Mouse (Mus musculus): Measurements from ENCODE around the gene Mrpl42.

Mrpl42 gene

DNA sequence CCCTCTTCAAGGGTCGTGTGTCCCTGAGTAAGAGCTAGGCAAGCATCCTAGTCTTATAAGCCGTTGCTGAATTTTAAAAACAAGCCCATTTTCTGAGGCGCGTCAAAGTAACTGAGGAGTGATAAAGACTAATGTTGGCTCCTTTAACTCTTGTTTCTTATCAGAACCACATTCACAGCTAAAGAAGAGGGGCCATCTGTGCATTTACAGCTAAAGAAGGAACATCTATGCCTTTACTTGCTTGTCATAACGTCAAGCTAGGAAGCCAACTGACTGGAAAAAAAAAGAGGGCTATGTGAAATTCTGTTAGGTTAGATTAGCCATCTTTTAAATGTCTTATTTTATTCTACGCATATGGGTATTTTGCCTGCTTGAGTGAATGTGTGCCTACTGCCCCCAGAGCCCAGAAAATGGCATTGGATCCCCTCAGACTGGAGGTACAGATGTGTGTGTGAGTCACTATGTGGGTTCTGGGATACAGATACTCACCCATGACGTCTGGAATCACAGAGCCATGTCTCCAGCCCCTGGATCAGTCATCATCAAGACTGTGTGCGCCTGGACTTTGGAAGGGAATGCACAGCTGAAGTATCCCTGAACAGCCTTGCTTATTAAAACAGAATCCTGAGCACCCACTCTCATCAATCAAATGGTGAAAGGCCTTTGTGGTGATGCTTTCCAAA, 44.2 kb downstream of the Mrpl42 start:
- DNase-seq = no peak

GRCm38 (mm10) chr10:95456103-95456502, 45.6 kb downstream of the Mrpl42 start:
- DNase-seq = no peak

- no peak for DNase-seq
These were observed 48.5 kb downstream of the Mrpl42 start for GRCm38 (mm10) chr10:95453282-95453681.

GRCm38 (mm10) chr10:95449033-95449432, 52.7 kb downstream of the Mrpl42 start:
- DNase-seq = no peak

GRCm38 (mm10) chr10:95447954-95448353, 53.8 kb downstream of the Mrpl42 start:
- DNase-seq = no peak

- no peak for DNase-seq
These were observed 56.4 kb downstream of the Mrpl42 start for GRCm38 (mm10) chr10:95445104-95446056.

DNA sequence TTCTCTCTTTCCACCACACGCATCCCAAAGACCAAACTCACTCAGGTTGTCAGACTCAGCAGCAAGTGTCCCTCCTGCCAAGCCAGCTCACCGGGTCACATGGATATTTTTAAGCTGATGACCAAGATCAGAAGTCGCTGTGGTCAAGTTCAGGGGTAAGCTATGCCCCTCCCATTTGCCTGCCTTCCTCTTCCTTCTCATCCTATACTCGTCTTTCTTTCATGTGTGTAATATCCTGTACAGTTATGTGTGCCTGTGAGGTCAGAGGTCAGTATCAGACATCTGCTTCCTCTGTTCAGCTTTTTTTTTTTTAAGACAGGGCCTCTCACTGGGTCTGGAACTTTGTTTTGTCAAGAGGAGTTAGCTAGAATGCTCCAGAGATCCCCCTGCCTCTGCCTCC, 59.4 kb downstream of the Mrpl42 start:
- DNase-seq = no peak

DNA sequence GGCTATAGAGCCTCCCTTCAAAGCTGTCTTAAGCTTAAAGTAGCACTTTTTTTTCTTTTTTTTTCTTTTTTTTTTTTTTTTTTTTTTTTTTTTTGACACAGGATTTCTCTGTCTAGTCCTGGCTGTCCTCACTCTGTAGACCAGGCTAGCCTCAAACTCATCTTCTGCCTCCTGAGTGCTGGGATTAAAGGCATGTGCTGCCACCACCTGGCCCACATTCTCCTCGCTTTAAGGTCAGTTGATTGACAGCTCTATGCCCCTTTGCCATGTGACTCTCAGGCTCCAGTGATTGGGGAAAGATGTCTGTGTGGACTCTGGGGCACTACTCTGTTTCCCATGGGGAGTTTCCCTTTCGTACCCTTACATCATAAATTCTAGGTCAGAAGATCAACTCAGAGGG, 61.2 kb downstream of the Mrpl42 start:
- DNase-seq = no peak

DNA sequence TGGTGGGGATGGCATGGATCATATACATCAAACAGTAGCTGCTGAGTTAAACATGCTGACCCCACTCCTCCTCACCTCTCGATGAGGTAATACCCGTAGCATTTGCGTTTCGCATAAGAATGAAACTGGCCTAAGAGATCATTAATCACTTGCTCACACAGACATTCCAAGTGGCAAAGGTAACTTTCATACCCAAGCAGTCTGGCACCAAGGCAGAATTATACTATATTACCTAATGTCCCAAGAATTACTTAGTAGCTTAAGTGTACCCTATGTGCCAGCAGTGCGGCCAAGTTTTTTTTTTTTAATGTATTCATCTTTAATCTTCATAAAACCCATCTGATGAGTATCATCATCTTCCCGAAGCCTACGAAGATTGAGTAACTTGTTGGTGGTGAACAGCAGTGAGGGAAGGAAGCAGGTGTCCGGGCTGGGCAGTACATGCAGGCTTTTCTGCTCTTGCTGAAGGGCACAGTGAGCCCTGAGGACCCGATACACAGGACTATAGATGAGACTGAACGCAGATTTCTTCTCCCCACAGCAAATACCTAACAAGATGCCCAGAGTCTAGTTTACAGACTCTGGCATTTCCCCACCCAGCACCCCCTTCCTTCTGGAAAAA, 61.9 kb downstream of the Mrpl42 start:
- DNase-seq = no peak

DNA sequence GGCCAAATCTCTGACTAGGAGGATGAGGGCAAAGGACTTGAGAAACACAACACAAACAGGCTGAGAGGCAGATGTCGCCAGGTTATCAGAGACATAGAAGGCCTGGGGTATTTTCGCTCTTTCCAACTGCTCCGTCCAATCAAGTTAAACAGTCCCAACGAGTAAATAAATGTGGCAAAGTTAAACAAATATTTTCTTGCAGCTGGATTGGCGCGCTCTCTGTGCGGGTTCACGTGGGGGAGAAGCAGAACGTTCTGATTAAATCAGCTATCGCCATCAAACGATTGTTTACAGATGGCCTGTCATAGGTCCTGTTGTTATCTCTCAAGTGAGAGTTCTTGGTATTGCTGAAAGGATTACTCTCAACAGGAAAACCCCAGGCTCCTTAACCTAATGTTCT, 62.8 kb downstream of the Mrpl42 start:
- DNase-seq = no peak
